Mouse (Mus musculus): ENCODE measurements around the gene Nhlh1. TPM values are rescaled to one million over a fixed set of nuclear protein-coding genes. Genes with fewer than 3 reads are reported as not detected.

Gene Nhlh1
- total and polyA plus RNA-seq, 2 experiments from 2014 or later, result 2.4 to 17.3 TPM

GRCm38 (mm10) chr1:172046938-172047337 lies 10.4 kb downstream of the Nhlh1 start:
- DNase-seq (ENCODE audit: low spot score) (peak; percentile 88), ATAC-seq (peak; percentile 52; the same call in 1 of the 2 replicates)
- no peak overlapping the region for H3K27ac ChIP-seq
- no peaks in the 10 kb centered on the region for H3K9me3 ChIP-seq (ENCODE audit: low read length)
- peak; percentile 88 for TF ChIP-seq CTCF (IDR thresholded peaks at IDR 0.05; ENCODE audit: low read depth)
- no peak overlapping the region for H3K4me3 ChIP-seq (ENCODE audit: low read length)
- H3K36me3 ChIP-seq (ENCODE audit: insufficient read depth, low read length), result no peaks in the 10 kb centered on the region
- 11% methylated on average over 5 of the region's 5 CpGs for WGBS
- no peak overlapping the region for H3K4me2 ChIP-seq (ENCODE audit: low read depth, low read length)
- H3K9ac ChIP-seq (replicated peaks; ENCODE audit: low read length), result no peak overlapping the region
- H3K4me1 ChIP-seq (ENCODE audit: insufficient read depth, low read length), result peaks cover 8% of the 10 kb centered on the region; the same call in 1 of the 2 replicates
- no peaks in the 10 kb centered on the region for H3K27me3 ChIP-seq (ENCODE audit: insufficient read depth, low read length)

GRCm38 (mm10) chr1:172046410-172046809 lies 11.0 kb downstream of the Nhlh1 start:
- no peak for DNase-seq (ENCODE audit: low spot score)
- no peak overlapping the region for H3K4me3 ChIP-seq (ENCODE audit: low read length)
- H3K36me3 ChIP-seq (ENCODE audit: insufficient read depth, low read length), result no peaks in the 10 kb centered on the region
- WGBS, result 73% methylated on average over 8 of the region's 8 CpGs
- H3K4me1 ChIP-seq (ENCODE audit: insufficient read depth, low read length), result peaks cover 8% of the 10 kb centered on the region; the same call in 1 of the 2 replicates
- no peaks in the 10 kb centered on the region for H3K9me3 ChIP-seq (ENCODE audit: low read length)
- no peak overlapping the region for H3K4me2 ChIP-seq (ENCODE audit: low read depth, low read length)
- no peak overlapping the region for H3K27ac ChIP-seq
- no peaks in the 10 kb centered on the region for H3K27me3 ChIP-seq (ENCODE audit: insufficient read depth, low read length)
- no peak overlapping the region for H3K9ac ChIP-seq (replicated peaks; ENCODE audit: low read length)
- no peak for TF ChIP-seq CTCF (IDR thresholded peaks at IDR 0.05; ENCODE audit: low read depth)
- no peak for ATAC-seq

GRCm38 (mm10) chr1:172029914-172030313 lies 27.5 kb downstream of the Nhlh1 start:
- ATAC-seq (no peak), DNase-seq (ENCODE audit: low spot score) (no peak)
- no peak overlapping the region for H3K4me2 ChIP-seq (ENCODE audit: low read depth, low read length)
- no peaks in the 10 kb centered on the region for H3K36me3 ChIP-seq (ENCODE audit: insufficient read depth, low read length)
- H3K4me1 ChIP-seq (ENCODE audit: insufficient read depth, low read length), result peaks cover 8% of the 10 kb centered on the region; the same call in 1 of the 2 replicates
- H3K9ac ChIP-seq (replicated peaks; ENCODE audit: low read length), result no peak overlapping the region
- 90% methylated on average over 2 of the region's 2 CpGs for WGBS
- no peak overlapping the region for H3K27ac ChIP-seq
- H3K27me3 ChIP-seq (ENCODE audit: insufficient read depth, low read length), result no peaks in the 10 kb centered on the region
- no peaks in the 10 kb centered on the region for H3K9me3 ChIP-seq (ENCODE audit: low read length)
- no peak for TF ChIP-seq CTCF (IDR thresholded peaks at IDR 0.05; ENCODE audit: low read depth)
- no peak overlapping the region for H3K4me3 ChIP-seq (ENCODE audit: low read length)

GRCm38 (mm10) chr1:172028394-172029275 lies 28.7 kb downstream of the Nhlh1 start, which contains the start of gene Vangl2:
Gene Vangl2 (minus strand): TSS chr1:172028444.
- H3K9ac ChIP-seq (replicated peaks; ENCODE audit: low read length), result peak within 1 kb of the TSS; percentile 80
- WGBS, result 32% methylated on average over 21 of the region's 21 CpGs
- H3K27me3 ChIP-seq (ENCODE audit: insufficient read depth, low read length), result no peaks in the 10 kb centered on the region
- DNase-seq (ENCODE audit: low spot score) (no peak), ATAC-seq (no peak)
- peak within 1 kb of the TSS; percentile 77 for H3K4me2 ChIP-seq (ENCODE audit: low read depth, low read length)
- H3K4me1 ChIP-seq (ENCODE audit: insufficient read depth, low read length), result peaks cover 21% of the 10 kb centered on the region
- peak within 1 kb of the TSS; percentile 76 for H3K4me3 ChIP-seq (ENCODE audit: low read length)
- H3K9me3 ChIP-seq (ENCODE audit: low read length), result no peaks in the 10 kb centered on the region
- TF ChIP-seq CTCF (IDR thresholded peaks at IDR 0.05; ENCODE audit: low read depth), result no peak
- peak within 1 kb of the TSS; percentile 92 for H3K27ac ChIP-seq
- no peaks in the 10 kb centered on the region for H3K36me3 ChIP-seq (ENCODE audit: insufficient read depth, low read length)

- DNase-seq (ENCODE audit: low spot score) (no peak), ATAC-seq (no peak; the same call in 1 of the 2 replicates)
- no peak for TF ChIP-seq CTCF (IDR thresholded peaks at IDR 0.05; ENCODE audit: low read depth)
- Histone ChIP-seq H3K27me3 (ENCODE audit: insufficient read depth, low read length) (no peaks in the 10 kb centered on the region), H3K27ac (peak overlapping the region; percentile 92), H3K4me1 (ENCODE audit: insufficient read depth, low read length) (peaks cover 22% of the 10 kb centered on the region), H3K36me3 (ENCODE audit: insufficient read depth, low read length) (no peaks in the 10 kb centered on the region), H3K4me2 (ENCODE audit: low read depth, low read length) (peak overlapping the region; percentile 77), H3K9ac (replicated peaks; ENCODE audit: low read length) (peak overlapping the region; percentile 80), H3K9me3 (ENCODE audit: low read length) (no peaks in the 10 kb centered on the region), H3K4me3 (ENCODE audit: low read length) (peak overlapping the region; percentile 76)
- WGBS, result 10% methylated on average over 10 of the region's 10 CpGs
These were observed 29.6 kb downstream of the Nhlh1 start for GRCm38 (mm10) chr1:172027809-172028102.

- H3K27ac ChIP-seq, result peak overlapping the region; percentile 92
- no peaks in the 10 kb centered on the region for H3K36me3 ChIP-seq (ENCODE audit: insufficient read depth, low read length)
- TF ChIP-seq CTCF (IDR thresholded peaks at IDR 0.05; ENCODE audit: low read depth), result no peak
- peak overlapping the region; percentile 80 for H3K9ac ChIP-seq (replicated peaks; ENCODE audit: low read length)
- peak overlapping the region; percentile 76 for H3K4me3 ChIP-seq (ENCODE audit: low read length)
- 1% methylated on average over 44 of the region's 54 CpGs for WGBS
- no peaks in the 10 kb centered on the region for H3K27me3 ChIP-seq (ENCODE audit: insufficient read depth, low read length)
- peaks cover 24% of the 10 kb centered on the region for H3K4me1 ChIP-seq (ENCODE audit: insufficient read depth, low read length)
- H3K9me3 ChIP-seq (ENCODE audit: low read length), result no peaks in the 10 kb centered on the region
- peak; percentile 88 for ATAC-seq
- peak; percentile 94 for DNase-seq (ENCODE audit: low spot score)
- peak overlapping the region; percentile 77 for H3K4me2 ChIP-seq (ENCODE audit: low read depth, low read length)
These were observed 30.2 kb downstream of the Nhlh1 start for GRCm38 (mm10) chr1:172027010-172027808.

Measured in hindbrain, postnatal 0 days (tissue).